Mouse (Mus musculus): ENCODE measurements at regions not wholly inside any gene's neighbourhood (a gene's known extent, or its start where the extent isn't known, plus 50 kb on each side); places are given as distances from the start of the nearest gene placed in this dataset.

GRCm38 (mm10) chr1:177620501-177621099 lies 109.0 kb upstream of the 1700016C15Rik start:
- peak; percentile 66 to 74 for DNase-seq

GRCm38 (mm10) chr1:177621854-177622590 lies 107.6 kb upstream of the 1700016C15Rik start:
- no peak for DNase-seq

DNA sequence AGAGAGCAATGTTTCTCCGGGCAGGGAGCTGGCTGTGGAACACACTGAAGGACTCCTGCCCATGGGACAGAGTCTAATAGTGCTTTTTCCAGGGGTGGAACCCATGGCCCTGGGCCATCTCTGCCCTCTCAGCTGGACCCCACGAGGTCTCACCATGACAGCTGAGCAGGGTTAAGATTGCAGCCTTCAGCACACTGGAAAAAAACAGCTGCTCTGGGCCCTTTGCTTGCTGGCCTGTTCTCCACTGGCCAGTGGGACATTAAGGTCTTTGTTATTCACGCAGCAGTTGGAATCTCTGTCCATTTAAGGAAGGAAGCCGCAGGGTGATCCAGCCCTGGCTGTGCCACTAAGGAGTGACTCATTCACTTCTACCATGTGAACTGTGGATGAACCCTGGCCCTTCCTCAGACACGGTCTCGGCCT lies 106.3 kb upstream of the 1700016C15Rik start:
- DNase-seq: no peak

DNA sequence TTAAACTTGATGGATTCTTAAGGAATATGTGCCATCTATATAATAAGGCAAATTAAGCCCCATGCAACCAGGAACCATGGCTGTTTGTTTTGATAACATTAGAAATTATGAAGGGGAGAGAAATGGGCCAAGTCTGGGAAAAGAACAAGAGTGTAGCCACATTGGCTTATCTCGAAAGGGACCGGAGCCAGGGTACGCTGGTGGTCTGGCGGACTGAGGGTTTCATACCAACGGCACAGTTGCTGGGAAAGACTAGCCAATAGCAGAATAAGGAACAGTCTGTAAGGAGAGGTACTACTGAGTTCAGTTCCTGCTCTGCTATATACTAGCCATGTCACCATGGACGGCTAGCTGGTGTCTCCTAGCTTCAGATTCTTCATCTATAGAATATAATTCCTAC lies 105.9 kb upstream of the 1700016C15Rik start:
- DNase-seq: no peak

GRCm38 (mm10) chr1:177627814-177628213 lies 101.8 kb upstream of the 1700016C15Rik start:
- no peak for DNase-seq

DNA sequence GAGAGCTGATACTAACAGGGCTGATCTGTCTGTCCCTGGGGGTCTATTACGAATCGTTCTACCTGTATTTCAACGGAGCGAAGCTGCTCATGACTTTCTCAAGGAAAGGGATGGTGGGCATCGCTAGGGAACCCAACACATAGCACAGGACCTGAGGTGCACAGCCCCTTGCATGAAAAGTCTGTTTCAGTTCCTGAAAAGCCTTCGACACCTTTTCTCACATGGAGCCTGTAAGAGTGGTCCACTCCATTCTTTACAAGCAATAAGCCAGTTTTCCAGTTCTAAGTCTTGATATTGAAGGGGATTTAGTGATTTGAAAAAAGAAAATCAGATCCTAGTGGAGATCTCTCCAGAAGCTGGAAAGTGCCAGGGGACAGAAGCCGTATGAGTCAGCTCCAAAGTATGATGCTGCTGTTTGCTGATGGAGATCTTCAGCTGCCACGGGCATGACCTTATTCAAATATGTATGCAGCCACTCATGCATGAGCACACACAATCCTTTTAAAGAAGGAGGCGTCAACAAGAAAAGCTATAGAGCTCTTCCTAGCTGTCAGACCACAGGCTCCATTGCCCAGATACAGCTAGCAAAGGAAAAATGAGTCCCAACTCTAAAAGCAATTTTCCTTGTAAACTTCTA lies 95.5 kb upstream of the 1700016C15Rik start:
- no peak for DNase-seq

- DNase-seq: no peak
Observed at GRCm38 (mm10) chr1:177637061-177637460, 92.6 kb upstream of the 1700016C15Rik start.

DNA sequence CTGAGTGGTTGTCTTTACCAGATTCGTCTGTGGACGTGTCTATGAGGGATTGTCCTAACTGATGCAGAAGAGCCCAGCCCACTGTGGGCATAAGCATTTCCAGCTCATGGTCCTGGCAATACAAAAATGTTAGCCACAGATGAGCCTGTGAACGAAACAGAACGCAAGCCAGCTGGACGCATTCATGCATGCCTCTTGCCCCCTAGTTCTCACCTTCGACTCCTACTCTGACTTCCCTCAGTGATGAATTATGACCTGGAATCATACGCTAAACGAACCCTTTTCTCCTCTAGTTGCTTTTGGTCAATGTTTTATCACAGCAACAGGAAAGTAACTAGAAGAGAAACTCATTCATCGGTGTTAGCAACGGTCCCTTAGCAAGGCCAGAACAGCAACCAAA lies 91.2 kb upstream of the 1700016C15Rik start:
- DNase-seq: no peak

DNA sequence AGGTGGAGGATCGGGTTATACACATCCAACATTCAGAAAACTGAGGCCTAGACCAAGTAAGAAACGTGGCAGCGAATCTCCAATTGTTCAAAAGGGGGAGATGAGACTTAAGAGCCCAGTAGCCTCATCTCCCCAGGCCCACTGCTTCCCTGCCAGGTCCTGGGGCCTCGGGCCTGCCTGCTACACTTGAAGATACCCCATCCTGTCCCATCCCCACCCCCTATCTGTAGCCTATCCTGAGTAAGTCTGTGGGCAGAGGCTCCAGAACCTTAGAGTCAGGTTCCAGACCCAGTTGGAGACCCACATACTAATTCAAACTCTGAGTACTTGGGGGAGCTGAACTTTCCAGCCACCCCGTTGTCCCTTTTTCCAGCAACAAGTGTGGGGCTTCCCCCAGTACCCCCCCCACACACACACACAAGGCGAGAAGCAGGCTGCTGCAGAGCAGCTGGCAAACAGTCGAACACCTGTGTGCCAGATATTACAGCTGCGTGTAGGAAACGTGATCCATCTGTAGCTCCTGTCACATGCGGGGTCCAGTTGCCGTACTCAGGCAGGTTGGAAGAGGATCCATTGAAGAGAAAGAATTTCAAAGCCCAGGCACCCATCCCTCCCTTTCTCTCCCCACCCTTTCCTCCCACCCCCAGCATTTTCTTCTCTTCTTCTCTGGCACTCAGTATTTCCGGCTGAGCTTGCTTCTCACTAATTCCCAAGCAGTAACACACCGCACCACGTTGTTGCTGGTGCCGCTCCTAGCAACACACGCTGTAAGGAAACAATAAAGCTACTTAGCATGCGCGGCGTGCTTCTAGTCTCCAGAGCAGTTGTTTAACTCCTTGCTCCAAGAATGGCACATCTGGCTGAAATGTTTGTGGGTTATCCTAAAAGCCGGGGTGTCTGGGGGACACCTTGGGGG lies 89.4 kb upstream of the 1700016C15Rik start:
- DNase-seq: no peak

- no peak for DNase-seq
Observed at GRCm38 (mm10) chr1:177642712-177643467, 86.7 kb upstream of the 1700016C15Rik start.

DNA sequence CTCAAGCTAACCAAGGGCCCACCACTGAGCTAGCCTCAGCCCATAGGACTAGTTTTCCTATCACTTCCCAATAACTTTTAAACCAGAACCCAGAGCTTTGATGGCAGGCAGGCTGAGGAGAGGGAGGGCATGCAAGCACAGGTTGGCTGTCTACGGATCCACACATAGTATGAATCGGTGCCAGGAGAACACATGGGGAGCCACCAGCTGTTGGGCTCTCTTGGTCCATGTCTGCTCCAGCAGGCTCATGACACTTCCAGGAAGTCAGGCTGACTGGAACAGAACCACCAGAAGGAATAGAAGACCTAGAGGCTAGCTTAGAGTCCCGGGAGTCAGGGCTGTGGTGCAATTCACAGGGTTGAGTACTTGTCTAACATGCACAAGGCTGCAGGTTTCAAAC lies 86.0 kb upstream of the 1700016C15Rik start:
- DNase-seq: peak; percentile 69 to 71

GRCm38 (mm10) chr1:177644214-177644613 lies 85.4 kb upstream of the 1700016C15Rik start:
- no peak for DNase-seq

GRCm38 (mm10) chr1:177645327-177645726 lies 84.3 kb upstream of the 1700016C15Rik start:
- DNase-seq: no peak

DNA sequence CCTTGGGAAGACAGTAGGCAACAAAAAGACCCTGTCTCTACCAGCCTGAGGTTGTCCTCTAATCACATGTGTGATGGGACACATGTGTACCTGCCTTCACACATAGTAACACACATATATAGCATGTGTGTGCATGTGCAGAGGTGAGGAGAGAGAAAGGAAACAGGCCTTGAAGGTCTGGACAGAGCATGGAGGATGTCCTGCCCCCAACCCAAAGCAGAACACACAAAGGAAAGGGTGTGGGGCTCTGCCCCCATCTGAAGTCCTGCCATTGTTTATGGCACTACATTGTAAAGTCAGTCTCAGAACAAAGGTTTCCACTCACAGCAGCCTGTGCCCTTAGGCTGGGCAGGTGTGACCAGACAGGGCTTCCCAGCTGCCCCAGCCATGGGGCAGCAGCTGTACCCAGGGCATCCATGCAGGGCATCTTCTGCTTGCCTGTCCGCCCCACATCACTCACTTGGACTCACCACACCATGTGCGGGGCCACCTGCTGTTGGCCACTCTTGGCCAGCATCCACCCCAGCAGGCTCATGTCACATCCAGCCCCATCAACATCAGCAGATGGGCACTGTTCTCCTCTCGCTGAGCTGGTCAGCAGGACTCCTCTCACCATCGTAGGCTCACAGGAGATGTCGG lies 83.6 kb upstream of the 1700016C15Rik start:
- peak; percentile 14 to 19 for DNase-seq

DNA sequence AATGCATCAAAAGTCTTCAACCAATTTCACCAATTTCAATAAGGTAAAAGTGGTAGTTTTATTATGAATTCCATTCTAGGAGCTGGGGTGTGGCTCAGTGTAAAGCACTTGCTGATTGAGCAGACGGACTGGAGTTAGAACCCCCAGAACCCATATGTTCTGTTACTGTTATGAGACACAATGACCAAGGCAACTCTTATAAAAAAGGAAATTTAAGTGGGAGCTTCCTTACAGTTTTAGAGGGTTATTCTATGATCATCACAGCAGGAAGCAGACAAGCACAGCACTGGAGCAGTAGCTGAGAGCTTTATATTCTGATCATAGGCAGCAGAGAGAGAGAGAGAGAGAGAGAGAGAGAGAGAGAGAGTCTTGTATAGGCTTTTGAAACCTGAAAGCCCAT lies 81.7 kb upstream of the 1700016C15Rik start:
- DNase-seq: no peak

- no peak for DNase-seq
Observed at GRCm38 (mm10) chr1:177648974-177649373, 80.6 kb upstream of the 1700016C15Rik start.

- DNase-seq: no peak
Observed at GRCm38 (mm10) chr1:177651219-177651618, 78.4 kb upstream of the 1700016C15Rik start.

GRCm38 (mm10) chr1:177663163-177663562 lies 66.5 kb upstream of the 1700016C15Rik start:
- no peak for DNase-seq

- DNase-seq: no peak
Observed at GRCm38 (mm10) chr1:177667041-177667791, 62.4 kb upstream of the 1700016C15Rik start.

GRCm38 (mm10) chr1:177670576-177670975 lies 59.0 kb upstream of the 1700016C15Rik start:
- DNase-seq: no peak

DNA sequence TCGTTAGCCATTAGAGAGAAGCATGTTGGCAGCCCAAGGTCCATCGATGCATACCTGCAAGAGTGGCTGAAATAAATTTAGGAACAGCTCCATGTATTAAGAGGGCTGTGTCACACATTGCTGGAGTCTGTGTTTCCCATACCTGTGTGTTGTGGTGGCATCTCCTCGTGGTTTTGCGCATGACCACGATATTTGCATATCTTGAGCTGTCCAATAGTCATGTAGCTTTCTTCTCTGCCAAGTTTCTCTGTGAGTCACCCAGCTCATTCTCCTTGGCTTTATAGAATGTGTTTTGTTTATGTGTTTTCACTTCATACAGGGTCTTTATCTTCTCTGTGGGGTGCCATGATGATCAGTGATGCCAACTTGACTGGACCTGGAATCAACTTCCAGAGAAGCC lies 53.0 kb upstream of the 1700016C15Rik start:
- no peak for DNase-seq
